Mouse (Mus musculus) ovary, postnatal 14 days (tissue): ENCODE measurements at regions not wholly inside any gene's neighbourhood (a gene's known extent, or its start where the extent isn't known, plus 50 kb on each side); places are given as distances from the start of the nearest gene placed in this dataset.
A peak's percentile ranks its signal among the peaks of the same experiment; 100 is the strongest.

Source experiments
- DNase-seq: peaks from one replicate; pipeline ENCODE4 v3.0.0; 2022; ENCODE audit warnings: low spot score

GRCm38 (mm10) chr5:112182775-112183174 lies 69.5 kb downstream of the Cryba4 start:
- peak; percentile 13 for DNase-seq

- no peak for DNase-seq
These were observed 56.7 kb downstream of the Cryba4 start for GRCm38 (mm10) chr5:112195667-112196066.
